Comparison of ENCODE assay signal across 18 mouse cellular contexts in the genomic region with DNA sequence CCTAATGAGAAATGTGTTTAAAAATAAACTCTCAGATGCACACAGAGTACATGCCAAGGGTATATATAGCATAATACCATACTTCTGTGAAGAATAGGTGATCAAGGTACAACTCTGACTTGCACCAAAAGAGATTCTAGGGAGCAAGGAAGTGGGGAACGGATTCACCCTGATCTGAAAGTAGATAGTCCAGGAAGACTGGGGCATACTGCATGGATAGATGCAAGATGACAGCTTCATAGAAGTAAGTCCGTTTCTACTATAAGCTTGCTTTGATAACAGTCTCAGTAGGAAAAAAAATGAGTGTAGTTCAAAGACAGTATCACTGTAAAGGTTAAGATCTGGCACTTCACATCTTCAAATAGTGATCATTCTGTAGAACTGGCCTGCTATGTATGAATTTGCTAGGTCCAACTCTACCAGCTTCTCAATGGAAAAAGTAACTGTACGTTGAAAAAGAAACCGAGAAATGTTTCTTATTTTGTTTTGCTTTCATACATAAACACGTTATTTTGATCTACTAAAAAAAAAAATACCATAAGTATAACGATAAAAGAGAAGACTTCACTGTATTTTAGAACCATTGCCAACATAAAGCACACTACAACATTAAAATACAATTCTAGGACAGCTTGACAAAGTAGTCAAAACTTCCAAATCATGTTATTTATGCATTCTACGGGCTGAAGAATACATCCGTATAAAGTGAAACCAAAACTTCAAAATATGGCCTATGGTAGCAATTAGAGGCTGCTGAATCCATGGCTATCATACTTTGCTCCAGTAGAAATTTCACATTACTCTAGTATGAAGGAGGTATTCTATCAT. TPM values are rescaled to one million over a fixed set of nuclear protein-coding genes. Genes with fewer than 3 reads are reported as not detected.
DNase-seq lines count a peak whose midpoint lies in the region; ATAC-seq and TF ChIP-seq lines count a peak whose summit lies in the region.
"Had no signal": no experiment of that assay in that cellular context is flagged by ENCODE, and none has a peak within 500 bp of the region (broad histone marks: within the 10 kb centered on the region; RNA-seq: fewer than 3 reads in every experiment).

No protein-coding gene starts in this region.

- no peak for ATAC-seq in kidney, postnatal 0 days (replicated peaks; ENCODE audit: low FRiP score, low read depth)
- ATAC-seq: hindbrain, postnatal 0 days had no signal

- H3K36me3 ChIP-seq in kidney, postnatal 0 days (ENCODE audit: insufficient read depth, low read length), result no peaks in the 10 kb centered on the region
- H3K36me3 ChIP-seq in MEL (ENCODE audit: control insufficient read depth in 1 of 2, insufficient read depth in 2 of 2, low read length in 2 of 2) (peaks cover 0 to 53% of the 10 kb centered on the region in 2 experiments; a peak in 2 of 4 replicates), myocyte (ENCODE audit: control insufficient read depth, insufficient read depth) (no peaks in the 10 kb centered on the region)
- H3K36me3 ChIP-seq in limb, embryonic 10.5 days, result no peaks in the 10 kb centered on the region
- H3K36me3 ChIP-seq: forebrain, embryonic 12.5 days; heart, embryonic 12.5 days; liver, embryonic 13.5 days had no signal

- H3K27ac ChIP-seq in kidney, postnatal 0 days, result no peak overlapping the region
- 0 out of 2 replicates have a peak overlapping the region, but pooled peaks have one; percentile 12 for H3K27ac ChIP-seq in MEL (ENCODE audit: control insufficient read depth, low read depth, low read length)
- H3K27ac ChIP-seq in limb, embryonic 10.5 days, result no peak overlapping the region
- H3K27ac ChIP-seq: forebrain, embryonic 12.5 days; hindbrain, postnatal 0 days; liver, embryonic 13.5 days had no signal

- intact Hi-C loops in heart, postnatal 10 days (cut with DNase I), result no loop called here

- TF ChIP-seq POLR2A in MEL (IDR thresholded peaks at IDR 0.05; ENCODE audit: control insufficient read depth in 1 of 2, insufficient read depth in 1 of 2, low read depth in 1 of 2, low read length in 2 of 2, poor library complexity in 1 of 2), result no peak
- TF ChIP-seq POLR2A in myocyte (IDR thresholded peaks at IDR 0.05; ENCODE audit: insufficient read length, low read depth), result no peak

- H3K9ac ChIP-seq in kidney, postnatal 0 days (ENCODE audit: low read depth, low read length), result no peak overlapping the region
- peak overlapping the region; percentile 70 for H3K9ac ChIP-seq in MEL (ENCODE audit: control insufficient read depth, low read depth, low read length, poor library complexity, severe bottlenecking)
- H3K9ac ChIP-seq: forebrain, embryonic 12.5 days; heart, embryonic 12.5 days; liver, embryonic 13.5 days had no signal

- TF ChIP-seq EP300 in MEL (IDR thresholded peaks at IDR 0.05; ENCODE audit: low read depth in 1 of 2, low read length in 2 of 2), result 0 out of 4 replicates have a peak, but pooled peaks of 1 of the 2 experiments have one; percentile 28

- 84% methylated on average over 8 of the region's 8 CpGs for WGBS in kidney, postnatal 0 days
- WGBS in limb, embryonic 10.5 days, result 91% methylated on average over 8 of the region's 8 CpGs

- peak; percentile 27 for DNase-seq in kidney, postnatal 0 days (ENCODE audit: low spot score)
- DNase-seq in kidney, adult 9 months, result no peak
- DNase-seq in 416B (ENCODE audit: low read depth) (peak; percentile 54), MEL (ENCODE audit: low read depth, low spot score) (peak; percentile 65)
- no peak for DNase-seq in limb, embryonic 10.5 days (ENCODE audit: low spot score)
- no peak for DNase-seq in heart, postnatal 10 days
- DNase-seq: cerebellum, adult 9-11 months; kidney, adult 8-10 months; kidney, postnatal 4 days; left cerebral cortex, postnatal 4 days; liver, embryonic 13.5 days; lung, postnatal 14 days; thymus, postnatal 36 days had no signal

- H3K4me1 ChIP-seq in kidney, postnatal 0 days (replicated peaks; ENCODE audit: insufficient read depth, low read length), result 0 out of 2 replicates have a peak, but pooled peaks cover 5% of the 10 kb centered on the region
- peaks cover 14 to 39% of the 10 kb centered on the region in 2 experiments for H3K4me1 ChIP-seq in MEL (ENCODE audit: control insufficient read depth in 1 of 2, insufficient read depth in 2 of 2, low read length in 2 of 2)
- peaks cover 17% of the 10 kb centered on the region for H3K4me1 ChIP-seq in limb, embryonic 10.5 days

- H3K27me3 ChIP-seq in kidney, postnatal 0 days (ENCODE audit: insufficient read depth, low read length), result no peaks in the 10 kb centered on the region
- no peaks in the 10 kb centered on the region for H3K27me3 ChIP-seq in MEL (ENCODE audit: control insufficient read depth in 1 of 2, insufficient read depth in 2 of 2, low read length in 2 of 2)
- H3K27me3 ChIP-seq in myocyte (ENCODE audit: control insufficient read depth, insufficient read depth, insufficient read length), result no peaks in the 10 kb centered on the region
- H3K27me3 ChIP-seq in limb, embryonic 10.5 days (ENCODE audit: low read depth, poor library complexity, severe bottlenecking), result no peaks in the 10 kb centered on the region
- H3K27me3 ChIP-seq: forebrain, embryonic 12.5 days; heart, embryonic 12.5 days; liver, embryonic 13.5 days had no signal

- H3K4me2 ChIP-seq in kidney, postnatal 0 days (ENCODE audit: low read length), result no peak overlapping the region
- peak overlapping the region; percentile 58 for H3K4me2 ChIP-seq in myocyte (ENCODE audit: low read depth)
- H3K4me2 ChIP-seq: forebrain, embryonic 12.5 days; heart, embryonic 12.5 days; liver, embryonic 13.5 days; midbrain, embryonic 11.5 days had no signal

- no peaks in the 10 kb centered on the region for H3K9me3 ChIP-seq in kidney, postnatal 0 days (replicated peaks; ENCODE audit: low read length)
- no peaks in the 10 kb centered on the region for H3K9me3 ChIP-seq in MEL (replicated peaks; ENCODE audit: insufficient read depth, low read length)
- H3K9me3 ChIP-seq in limb, embryonic 10.5 days (replicated peaks), result no peaks in the 10 kb centered on the region
- H3K9me3 ChIP-seq: forebrain, embryonic 12.5 days; heart, embryonic 12.5 days; liver, embryonic 13.5 days had no signal

- no peak for TF ChIP-seq RAD21 in MEL (IDR thresholded peaks at IDR 0.05; ENCODE audit: low read depth, low read length)

- no peak overlapping the region for H3K4me3 ChIP-seq in kidney, postnatal 0 days (replicated peaks; ENCODE audit: low read depth, low read length)
- H3K4me3 ChIP-seq in MEL (ENCODE audit: control insufficient read depth in 1 of 2, insufficient read depth in 1 of 2, low read depth in 2 of 2, low read length in 2 of 2) (peak overlapping the region; percentile 42 to 93), myocyte (peak overlapping the region; percentile 0)
- no peak overlapping the region for H3K4me3 ChIP-seq in limb, embryonic 10.5 days
- H3K4me3 ChIP-seq: forebrain, embryonic 12.5 days; heart, embryonic 12.5 days; liver, embryonic 13.5 days had no signal

- H3ac ChIP-seq in myocyte (ENCODE audit: control insufficient read depth, insufficient read length), result no peak overlapping the region

- TF ChIP-seq CTCF in kidney, postnatal 0 days (IDR thresholded peaks at IDR 0.05; ENCODE audit: low read depth), result no peak
- no peak for TF ChIP-seq CTCF in MEL (IDR thresholded peaks at IDR 0.05 in 2 of 3, conservative IDR thresholded peaks at IDR 0.05 in 1 of 3; ENCODE audit: control insufficient read depth in 1 of 3, insufficient read depth in 1 of 3, low read depth in 2 of 3, low read length in 3 of 3, poor library complexity in 1 of 3, severe bottlenecking in 1 of 3)

- peaks cover 5% of the 10 kb centered on the region; the same call in 1 of the 2 replicates for H3K79me2 ChIP-seq in MEL (ENCODE audit: control insufficient read depth, insufficient read depth, low read length, poor library complexity)
- H3K79me2 ChIP-seq in myocyte (ENCODE audit: control insufficient read depth, insufficient read depth), result peaks cover 9% of the 10 kb centered on the region

TF ChIP-seq in MEL, 35 proteins besides CTCF, POLR2A, EP300 and RAD21 (continues in another document):
- no peak for TF ChIP-seq UBTF (IDR thresholded peaks at IDR 0.05; ENCODE audit: borderline replicate concordance, insufficient read depth, low read depth, low read length)
- no peak for TF ChIP-seq NRF1 (IDR thresholded peaks at IDR 0.05; ENCODE audit: insufficient read depth, low read depth, low read length, poor library complexity, severe bottlenecking)
- no peak for TF ChIP-seq TAL1 (IDR thresholded peaks at IDR 0.05; ENCODE audit: low read length)
- no peak for TF ChIP-seq MYB (IDR thresholded peaks at IDR 0.05; ENCODE audit: low read depth, low read length)
- TF ChIP-seq ELF1 (IDR thresholded peaks at IDR 0.05; ENCODE audit: low read depth, low read length), result no peak
- TF ChIP-seq CHD1 (IDR thresholded peaks at IDR 0.05; ENCODE audit: low read depth, low read length), result no peak
- no peak for TF ChIP-seq ZC3H11A (IDR thresholded peaks at IDR 0.05; ENCODE audit: low read depth, low read length)
- no peak for TF ChIP-seq GATA1 (IDR thresholded peaks at IDR 0.05; ENCODE audit: low read depth, low read length)
- no peak for TF ChIP-seq MAFK (IDR thresholded peaks at IDR 0.05; ENCODE audit: borderline replicate concordance, low read depth, low read length)
- no peak for TF ChIP-seq USF1 (IDR thresholded peaks at IDR 0.05; ENCODE audit: low read depth, low read length)

TF ChIP-seq in myocyte, 11 proteins besides CTCF, POLR2A, EP300 and RAD21 (continues in another document):
- TF ChIP-seq SRF (IDR thresholded peaks at IDR 0.05; ENCODE audit: control insufficient read depth, insufficient read length, low read depth), result no peak
- TF ChIP-seq MYOG (IDR thresholded peaks at IDR 0.05; ENCODE audit: control insufficient read depth in 1 of 3, insufficient read depth in 1 of 3, insufficient read length in 2 of 3, low read depth in 2 of 3), result no peak
- TF ChIP-seq E2F4 (IDR thresholded peaks at IDR 0.05; ENCODE audit: insufficient read depth), result no peak
- no peak for TF ChIP-seq MAX (IDR thresholded peaks at IDR 0.05; ENCODE audit: low read depth)
- no peak for TF ChIP-seq MYOD1 (IDR thresholded peaks at IDR 0.05; ENCODE audit: control insufficient read depth in 1 of 3, insufficient read length in 2 of 3, low read depth in 2 of 3)
- no peak for TF ChIP-seq POLR2AphosphoS2 (IDR thresholded peaks at IDR 0.05; ENCODE audit: insufficient read length, low read depth)
- TF ChIP-seq REST (IDR thresholded peaks at IDR 0.05; ENCODE audit: insufficient read depth, insufficient read length), result no peak
- TF ChIP-seq TCF12 (IDR thresholded peaks at IDR 0.05; ENCODE audit: insufficient read depth, poor library complexity, severe bottlenecking), result no peak
- TF ChIP-seq USF1 (IDR thresholded peaks at IDR 0.05; ENCODE audit: low read depth), result no peak

RNA-seq across cellular contexts. Expression of gene Gtdc1, which starts 4.2 kb away (rescaled TPM):
- 10.4 and 12.5 TPM in 2 replicates for polyA plus RNA-seq in kidney, postnatal 0 days (2015; fragmentation: Nextera tagmentation; extraction: Ambion mirVana)
- 7.2 and 8.2 TPM in 2 replicates for total RNA-seq in MEL (2012; rRNA removed)
- polyA plus RNA-seq in MEL (2012; ENCODE audit: insufficient read depth in 1 of 2, insufficient read length in 2 of 2, low read depth in 1 of 2, low replicate concordance in 2 of 2, missing spikeins in 1 of 2), result 10 to 100 TPM in 1 of 2 experiments, not detected in 1; 14.3 TPM
- 4.9 TPM for polyA plus RNA-seq in myocyte (2012; fragmentation: generic; extraction: Trizol)
- polyA plus RNA-seq in limb, embryonic 10.5 days (2016; fragmentation: Nextera tagmentation; extraction: Ambion mirVana), result 7.6 and 9.8 TPM in 2 replicates
- 10 to 100 TPM; 26.8 to 27.1 TPM for total RNA-seq in heart, postnatal 10 days (2021)

Comparison
In these comparisons a context has a peak if more than half of its experiments do, and no peak if none do; other contexts are left out.
1. DNase-seq: peak in kidney, postnatal 0 days (single experiment), 416B (single experiment) and MEL (single experiment); none in kidney, adult 9 months (single experiment), limb, embryonic 10.5 days (single experiment) and heart, postnatal 10 days (0 of 2).
2. H3K4me3 ChIP-seq: peak in MEL (2 of 2) and myocyte (single experiment); none in kidney, postnatal 0 days (single experiment) and limb, embryonic 10.5 days (single experiment).